Mouse (Mus musculus) thymus, adult 2 months (tissue): ENCODE data around the gene Rab3a.

Source experiments
- CTCF ChIP-seq: fragments of 200-500 bp; IDR thresholded peaks from 2 replicates; pipeline ENCODE4 v1.5.1; 2012; ENCODE audit warnings: mild to moderate bottlenecking, control low read depth, low read length, moderate library complexity, borderline replicate concordance; ENCODE audit not compliant: control insufficient read depth, poor library complexity, insufficient read depth; ENCODE audit errors: extremely low read depth
- POLR2A ChIP-seq: fragments of 200-500 bp; IDR thresholded peaks from 2 replicates; pipeline ENCODE4 v1.6.1; 2012; ENCODE audit warnings: mild to moderate bottlenecking, low read length, control low read depth, moderate library complexity; ENCODE audit not compliant: control insufficient read depth, poor library complexity, insufficient read depth; ENCODE audit errors: extremely low read depth

DNA sequence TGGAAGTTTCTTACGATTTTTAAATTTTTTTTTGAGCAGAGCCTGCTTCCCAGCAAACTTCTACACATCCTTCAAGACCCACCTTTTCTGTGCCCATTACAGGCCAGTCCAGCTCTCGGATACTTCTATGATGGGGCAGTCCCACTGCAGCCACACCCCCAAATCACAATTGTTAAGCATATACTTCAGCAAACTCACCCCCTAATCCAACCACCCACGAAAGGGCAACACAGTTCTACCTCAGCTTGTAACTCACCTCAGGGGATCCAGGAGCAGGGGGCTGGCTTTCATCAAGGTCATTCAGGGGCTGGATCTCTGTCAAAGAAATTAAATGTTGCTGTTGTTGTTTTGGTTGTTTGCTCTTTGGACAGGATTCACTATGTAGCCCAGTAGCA is 32.6 kb downstream of the Rab3a start:
- no peak for TF ChIP-seq CTCF
- no peak for TF ChIP-seq POLR2A
